Mouse (Mus musculus) C2C12 (cell line): ENCODE results near the gene Cd69. TPM values are rescaled to one million over a fixed set of nuclear protein-coding genes. Genes with fewer than 3 reads are reported as not detected.

Experiments
- H3K27me3 ChIP-seq: one replicate; pipeline ENCODE4 v1.6.1; 2011; ENCODE audit not compliant: control insufficient read depth, insufficient read depth, insufficient read length
- H3K36me3 ChIP-seq: one replicate; pipeline ENCODE4 v1.6.1; 2011; ENCODE audit not compliant: control insufficient read depth, insufficient read depth
- H3K4me3 ChIP-seq: one replicate; pipeline ENCODE4 v1.5.1; 2011; ENCODE audit warnings: mild to moderate bottlenecking, control low read depth; ENCODE audit not compliant: poor library complexity, insufficient read depth, severe bottlenecking
- H3K79me2 ChIP-seq: one replicate; pipeline ENCODE4 v1.6.1; 2011; ENCODE audit not compliant: control insufficient read depth, insufficient read depth
- H3K79me3 ChIP-seq: one replicate; pipeline ENCODE4 v1.6.1; 2011; ENCODE audit warnings: low read depth, control low read depth
- H3ac ChIP-seq: one replicate; pipeline ENCODE3; 2011; ENCODE audit warnings: low read depth; ENCODE audit not compliant: control insufficient read depth, insufficient read length
- CEBPB ChIP-seq: IDR thresholded peaks from one replicate; pipeline ENCODE4 v1.6.1; 2011; ENCODE audit warnings: low read depth, mild to moderate bottlenecking, control low read depth, moderate library complexity
- CTCF ChIP-seq: IDR thresholded peaks from one replicate; pipeline ENCODE4 v1.5.1; 2011; ENCODE audit not compliant: control insufficient read depth, insufficient read depth, insufficient read length
- FOSL1 ChIP-seq: IDR thresholded peaks from one replicate; pipeline ENCODE4 v1.8.0; 2011; ENCODE audit warnings: mild to moderate bottlenecking, low read length; ENCODE audit not compliant: poor library complexity, insufficient read depth, severe bottlenecking
- MAX ChIP-seq: IDR thresholded peaks from one replicate; pipeline ENCODE4 v1.6.1; 2011; ENCODE audit warnings: mild to moderate bottlenecking, control low read depth
- MYOD1 ChIP-seq: IDR thresholded peaks from one replicate; pipeline ENCODE4 v1.6.1; 2011; ENCODE audit warnings: low read depth; ENCODE audit not compliant: control insufficient read depth, insufficient read length
- MYOG ChIP-seq: IDR thresholded peaks from one replicate; pipeline ENCODE4 v1.6.1; 2011; ENCODE audit not compliant: control insufficient read depth, insufficient read length; ENCODE audit errors: extremely low read depth
- USF1 ChIP-seq: IDR thresholded peaks from one replicate; pipeline ENCODE4 v1.6.1; 2011; ENCODE audit warnings: low read depth, mild to moderate bottlenecking, control low read depth, moderate library complexity
- polyA plus RNA-seq: library from polyadenylated mRNA; unstranded; fragments of >200 nt; fragmentation: generic; extraction: Trizol; gene quantifications from one replicate; pipeline ENCODE4 v1.2.1, GENCODE M21; 2012; ENCODE audit warnings: missing spikeins

Gene Cd69
- polyA plus RNA-seq, 1 experiment, result not detected

DNA sequence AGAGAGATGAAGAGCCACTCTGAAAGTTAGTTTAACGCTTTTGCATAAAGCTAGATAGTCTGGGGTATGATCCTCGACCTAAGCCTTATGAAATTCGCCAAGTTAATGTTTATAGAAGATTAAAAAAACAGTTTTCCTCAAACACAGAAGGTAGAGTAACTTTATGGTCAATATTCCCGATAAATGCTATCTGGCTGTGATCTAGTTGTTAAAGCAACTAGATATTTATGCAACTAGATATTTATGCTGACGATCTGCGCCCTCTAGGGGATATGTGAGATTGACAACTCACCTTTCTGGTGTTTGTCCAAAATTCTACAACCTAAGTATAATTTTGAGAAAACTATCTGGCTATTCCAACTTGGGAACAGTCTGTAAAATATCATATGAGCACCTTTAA, 33.3 kb downstream of the Cd69 start:
- H3K27me3 ChIP-seq, result no peaks in the 10 kb centered on the region

DNA sequence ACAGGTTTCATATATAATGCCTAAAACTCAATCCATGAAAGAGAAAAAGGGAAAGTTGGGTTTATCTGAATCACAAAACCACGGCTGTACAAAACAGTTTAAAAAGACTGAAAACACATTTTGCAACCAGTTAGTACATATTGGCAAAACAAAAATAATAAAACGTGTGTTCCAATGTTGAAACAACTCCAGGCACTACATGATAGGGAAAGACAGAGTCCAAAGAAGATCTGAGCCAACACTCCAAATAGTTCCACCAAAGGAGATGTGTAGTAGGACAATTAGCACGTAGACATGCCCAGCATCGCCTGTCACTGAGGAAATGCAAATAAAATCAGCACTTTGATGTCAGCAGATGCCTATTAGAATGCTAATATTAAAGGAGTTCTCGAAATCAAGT, 33.8 kb downstream of the Cd69 start:
- no peak for TF ChIP-seq MYOD1
- no peak for TF ChIP-seq MYOG
- TF ChIP-seq CEBPB, result no peak
- no peak for TF ChIP-seq USF1
- TF ChIP-seq CTCF, result no peak
- no peak for TF ChIP-seq FOSL1
- TF ChIP-seq MAX, result no peak
- Histone ChIP-seq H3K79me3 (no peaks in the 10 kb centered on the region), H3K27me3 (no peaks in the 10 kb centered on the region), H3K79me2 (no peaks in the 10 kb centered on the region), H3ac (no peak overlapping the region), H3K36me3 (no peaks in the 10 kb centered on the region), H3K4me3 (no peak overlapping the region)

More for the DNA sequence above, 33.3 kb downstream of the Cd69 start:
- Histone ChIP-seq H3K79me3 (no peaks in the 10 kb centered on the region), H3K4me3 (no peak overlapping the region), H3K79me2 (no peaks in the 10 kb centered on the region), H3ac (no peak overlapping the region), H3K36me3 (no peaks in the 10 kb centered on the region)
- TF ChIP-seq CEBPB, result no peak
- TF ChIP-seq MYOD1, result no peak
- TF ChIP-seq CTCF, result no peak
- TF ChIP-seq FOSL1, result no peak
- TF ChIP-seq MAX, result no peak
- TF ChIP-seq USF1, result no peak
- TF ChIP-seq MYOG, result no peak

DNA sequence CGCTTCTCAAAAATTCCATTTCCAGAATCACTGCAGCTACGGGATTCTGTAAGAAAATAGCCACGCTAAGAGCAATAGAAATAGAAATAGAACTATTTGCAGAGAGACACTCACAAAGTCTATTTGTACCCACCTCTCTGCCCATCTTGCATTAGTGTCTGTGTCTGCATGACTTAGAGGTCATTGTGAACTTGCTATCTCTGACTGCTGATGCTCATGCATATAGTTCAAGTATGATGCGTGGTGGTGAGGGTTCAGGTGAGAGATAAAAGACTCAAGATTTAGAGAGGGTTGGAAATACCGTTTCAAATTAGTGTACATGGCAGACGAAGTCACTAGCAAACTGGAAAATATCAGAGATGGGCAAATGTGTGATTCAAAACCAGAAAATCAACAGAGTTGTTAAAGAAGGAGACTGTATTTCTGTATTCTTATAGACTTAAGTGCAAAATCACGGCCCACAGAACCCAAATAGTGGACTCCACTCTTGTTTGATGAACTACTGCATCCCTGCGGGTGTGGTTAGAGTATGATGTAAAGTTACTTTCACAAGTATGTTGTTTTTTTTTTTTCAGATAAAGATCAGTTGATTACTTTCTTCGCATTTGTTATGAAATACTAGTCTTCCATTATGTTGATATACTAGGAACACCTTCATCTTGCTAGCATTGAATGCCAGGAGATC, 35.5 kb downstream of the Cd69 start:
- Histone ChIP-seq H3K79me2 (no peaks in the 10 kb centered on the region), H3K27me3 (no peaks in the 10 kb centered on the region), H3K36me3 (no peaks in the 10 kb centered on the region), H3ac (no peak overlapping the region), H3K4me3 (no peak overlapping the region), H3K79me3 (no peaks in the 10 kb centered on the region)
- TF ChIP-seq MYOD1, result no peak

DNA sequence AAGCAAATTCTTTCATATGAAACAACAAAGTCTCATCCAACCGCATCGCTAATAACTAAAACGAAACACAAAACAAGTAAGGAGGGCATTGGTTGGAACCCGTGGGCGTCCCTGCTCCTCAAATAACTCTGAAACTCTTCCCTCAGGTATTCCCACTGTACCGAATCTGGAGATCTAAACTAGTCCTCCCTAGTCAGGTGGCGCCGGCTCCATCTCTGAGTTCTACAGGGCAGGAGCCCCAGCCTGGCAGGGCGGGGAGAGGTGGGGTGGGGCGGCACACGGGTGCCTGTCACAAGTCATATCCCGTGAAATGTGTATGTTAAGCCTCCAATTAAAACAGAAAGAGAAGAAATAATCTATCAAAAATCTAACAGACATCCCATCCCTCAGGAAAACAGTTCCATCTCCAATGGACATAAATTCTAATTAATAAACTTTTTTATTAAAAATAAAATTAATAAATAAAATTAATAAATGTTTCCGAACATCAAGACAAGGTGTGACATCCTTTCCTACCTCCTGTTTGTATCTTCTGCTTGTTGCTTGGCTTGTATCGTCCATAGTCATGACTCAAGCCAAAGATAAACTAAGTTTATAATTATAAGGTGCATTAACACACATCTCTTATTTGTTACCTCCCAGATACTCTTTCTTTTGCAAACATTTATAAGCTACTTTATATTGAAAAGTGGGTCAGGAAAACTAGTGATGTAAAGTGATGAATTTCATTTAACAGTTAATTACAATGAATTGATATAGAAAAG, 36.8 kb downstream of the Cd69 start:
- peak overlapping the region; percentile 34 for H3K4me3 ChIP-seq
- no peaks in the 10 kb centered on the region for H3K36me3 ChIP-seq
- no peaks in the 10 kb centered on the region for H3K27me3 ChIP-seq
- TF ChIP-seq MYOG (no peak), CEBPB (no peak), USF1 (no peak), MYOD1 (no peak), MAX (no peak), CTCF (no peak), FOSL1 (no peak)
- no peaks in the 10 kb centered on the region for H3K79me3 ChIP-seq
- H3K79me2 ChIP-seq, result no peaks in the 10 kb centered on the region
- H3ac ChIP-seq, result peak overlapping the region; percentile 55

DNA sequence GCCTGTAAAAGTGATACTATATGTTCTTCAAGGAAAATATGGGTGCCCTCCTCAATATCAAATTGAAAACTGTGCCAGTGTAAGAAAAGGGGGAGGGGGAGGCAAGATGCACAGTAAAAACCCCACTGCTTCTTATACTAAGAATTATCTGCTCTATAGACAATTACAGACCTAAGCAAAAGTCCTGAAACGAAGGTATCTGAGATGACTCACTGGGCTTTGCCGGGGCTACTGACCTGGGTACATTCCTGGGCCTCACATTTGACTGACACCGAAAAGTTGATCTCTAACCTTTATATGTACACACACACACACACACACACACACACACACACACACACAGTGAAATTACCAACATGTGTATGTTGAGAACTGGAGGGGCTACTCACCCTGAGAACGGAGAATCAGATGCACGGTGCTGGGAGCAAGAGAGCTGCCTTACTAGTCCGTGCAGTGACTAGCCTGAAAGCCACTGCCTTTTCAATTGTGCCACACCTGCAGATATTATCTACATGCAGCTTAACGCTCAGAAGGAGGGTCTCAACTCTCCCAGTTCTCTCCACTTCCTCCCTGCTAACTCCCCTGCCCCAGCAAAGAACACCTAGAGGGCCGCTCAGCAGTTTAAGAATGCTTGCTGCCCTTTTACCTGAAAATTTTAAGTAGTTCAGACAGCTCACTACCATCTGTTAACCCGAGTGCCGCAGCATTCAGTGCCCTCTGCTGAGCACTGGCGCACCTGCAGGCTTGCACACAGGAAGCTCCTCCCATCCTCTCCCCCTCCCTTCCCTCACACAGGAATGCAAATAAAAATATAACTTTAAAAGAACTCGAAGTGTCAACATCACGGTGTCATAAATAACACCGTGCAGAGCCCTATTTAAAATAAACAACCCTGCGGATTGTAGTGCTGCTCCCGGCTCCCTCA, 37.6 kb downstream of the Cd69 start:
- H3K4me3 ChIP-seq, result peak overlapping the region; percentile 34
- TF ChIP-seq MAX (no peak), CTCF (peak; percentile 64)
- peak overlapping the region; percentile 30 for H3ac ChIP-seq
- H3K27me3 ChIP-seq, result no peaks in the 10 kb centered on the region
- no peaks in the 10 kb centered on the region for H3K79me3 ChIP-seq
- H3K36me3 ChIP-seq, result no peaks in the 10 kb centered on the region
- no peaks in the 10 kb centered on the region for H3K79me2 ChIP-seq
